Mouse (Mus musculus) bone marrow, adult 2 months (tissue): Measurements from ENCODE around the gene Atp6v1c2. TPM values are rescaled to one million over a fixed set of nuclear protein-coding genes. Genes with fewer than 3 reads are reported as not detected.

Experiments used
- H3K27ac ChIP-seq: fragments of 200-500 bp; 2 replicates; pipeline ENCODE4 v1.5.1; 2012; ENCODE audit warnings: low read depth, mild to moderate bottlenecking, control low read depth, inconsistent platforms, low read length; ENCODE audit not compliant: control insufficient read depth, poor library complexity, insufficient read depth
- H3K4me1 ChIP-seq: fragments of 200-500 bp; 2 replicates; pipeline ENCODE4 v1.6.1; 2011; ENCODE audit warnings: low read length; ENCODE audit not compliant: control insufficient read depth, insufficient read depth
- H3K4me3 ChIP-seq: fragments of 200-500 bp; replicated peaks from 2 replicates; pipeline ENCODE3; 2011; ENCODE audit warnings: mild to moderate bottlenecking, low read depth, low read length, control low read depth; ENCODE audit not compliant: control insufficient read depth
- CTCF ChIP-seq: fragments of 200-500 bp; IDR thresholded peaks from 2 replicates; pipeline ENCODE4 v1.5.1; 2011; ENCODE audit warnings: low read length, control low read depth; ENCODE audit not compliant: control insufficient read depth, insufficient read depth
- POLR2A ChIP-seq: fragments of 200-500 bp; IDR thresholded peaks from 2 replicates; pipeline ENCODE4 v1.6.1; 2011; ENCODE audit warnings: low read depth, mild to moderate bottlenecking, control low read depth, low read length, borderline replicate concordance; ENCODE audit not compliant: control insufficient read depth
- whole genome bisulfite sequencing: fragments of 180-500 bp; shearing (Covaris S2); methylation state at CpG from one replicate; pipeline ENCODE4 v1.1.7; 2018; 5-methylcytosine and 5-hydroxymethylcytosine counted together
- polyA plus RNA-seq: library from polyadenylated mRNA; stranded (reverse); fragments of >200 nt; gene quantifications from 2 replicates; pipeline ENCODE4 v1.2.4, GENCODE M21; 2011; ENCODE audit warnings: low replicate concordance; ENCODE audit not compliant: missing spikeins, insufficient read depth, insufficient read length

The Atp6v1c2 gene
- polyA plus RNA-seq, 1 experiment: 2.6 TPM

DNA sequence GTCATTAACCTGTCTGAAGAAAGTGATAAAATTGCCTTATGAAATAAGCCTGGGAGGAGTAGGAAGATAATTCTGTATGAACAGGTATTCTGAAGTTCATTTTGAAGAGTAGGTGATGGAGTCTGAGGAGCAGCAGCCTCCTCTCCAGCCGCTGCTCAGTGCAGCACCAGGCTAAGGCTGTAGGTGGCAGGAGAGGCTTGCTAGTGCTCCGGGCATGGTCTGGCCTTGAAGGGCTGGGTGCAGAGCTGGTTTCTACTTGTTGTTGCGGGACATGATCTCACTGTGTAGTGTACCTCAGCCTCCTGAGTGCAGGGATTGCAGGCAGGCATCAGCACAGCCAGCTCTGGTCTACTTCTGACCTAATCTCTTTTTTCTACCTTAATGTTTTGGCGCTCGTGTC lies 37.8 kb upstream of the Atp6v1c2 start:
- Histone ChIP-seq H3K4me1 (no peaks in the 10 kb centered on the region), H3K4me3 (no peak overlapping the region), H3K27ac (no peak overlapping the region)
- TF ChIP-seq CTCF: peak; percentile 61
- no peak for TF ChIP-seq POLR2A
- 61% methylated on average over 5 of the region's 5 CpGs for WGBS

DNA sequence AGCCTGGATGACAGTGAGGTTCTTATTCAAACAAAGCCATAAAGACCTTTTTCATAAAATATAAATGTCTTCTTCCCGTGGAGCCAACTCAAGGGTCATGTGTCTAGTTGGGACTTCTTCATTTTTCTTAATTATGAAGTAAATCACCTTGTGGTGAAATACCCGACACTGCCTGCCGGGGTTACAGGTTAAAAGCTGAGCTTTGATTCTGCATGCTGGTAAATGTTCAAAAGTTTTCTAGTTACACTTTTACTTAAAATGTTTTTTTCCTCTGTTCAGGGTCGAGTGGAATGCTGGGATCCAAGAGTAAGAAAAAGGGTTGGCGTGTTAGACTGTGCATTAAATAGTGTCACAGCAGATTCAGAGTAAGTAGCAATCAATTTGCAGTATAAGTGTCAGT lies 33.2 kb upstream of the Atp6v1c2 start:
- WGBS: 82% methylated on average over 5 of the region's 5 CpGs
- Histone ChIP-seq H3K4me1 (no peaks in the 10 kb centered on the region), H3K4me3 (no peak overlapping the region), H3K27ac (no peak overlapping the region)
- TF ChIP-seq CTCF (no peak), POLR2A (no peak)

DNA sequence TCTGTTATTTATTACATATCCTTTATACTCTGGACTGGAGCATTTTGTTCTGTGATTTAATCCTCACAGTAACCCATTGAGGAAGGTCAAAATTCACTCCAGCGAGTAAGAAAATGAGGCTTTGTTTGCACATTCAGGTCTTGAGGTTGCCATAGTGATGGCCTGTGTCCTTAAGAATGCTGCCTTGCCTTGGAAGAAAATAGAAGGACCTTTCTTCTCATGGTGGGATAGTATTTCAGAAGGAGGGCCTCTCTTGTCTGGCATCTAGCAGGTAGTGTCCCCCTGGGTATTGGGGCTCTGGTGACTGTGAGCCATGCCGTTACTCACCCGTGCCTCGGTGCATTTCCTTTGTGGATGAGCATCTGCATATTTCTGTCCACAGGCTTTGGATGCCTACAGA lies 31.5 kb upstream of the Atp6v1c2 start:
- Histone ChIP-seq H3K4me3 (no peak overlapping the region), H3K4me1 (no peaks in the 10 kb centered on the region), H3K27ac (no peak overlapping the region)
- 90% methylated on average over 4 of the region's 4 CpGs for WGBS
- TF ChIP-seq CTCF: no peak
- TF ChIP-seq POLR2A: no peak

DNA sequence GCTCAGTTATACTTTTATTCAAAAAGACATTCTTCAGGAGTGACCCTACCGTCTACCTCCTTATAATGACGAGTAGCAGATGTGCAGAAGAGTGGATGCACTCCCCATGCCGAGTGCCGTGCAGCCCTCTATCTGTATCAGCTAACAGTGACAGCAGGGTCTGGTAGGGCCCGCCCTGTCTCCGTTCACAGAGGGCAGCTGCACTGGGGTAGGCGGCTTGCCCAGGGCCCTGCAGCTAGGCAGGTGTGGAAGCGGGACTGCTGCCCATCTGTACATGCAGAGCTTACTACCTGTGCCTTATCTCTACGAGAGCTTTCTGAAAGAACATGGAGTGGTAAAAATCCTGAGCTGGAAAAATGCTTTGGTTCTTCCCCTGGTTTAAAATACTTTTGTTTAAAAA lies 30.9 kb upstream of the Atp6v1c2 start:
- H3K27ac ChIP-seq: no peak overlapping the region
- no peak overlapping the region for H3K4me3 ChIP-seq
- 82% methylated on average over 9 of the region's 9 CpGs for WGBS
- H3K4me1 ChIP-seq: no peaks in the 10 kb centered on the region
- TF ChIP-seq POLR2A (no peak), CTCF (no peak)

DNA sequence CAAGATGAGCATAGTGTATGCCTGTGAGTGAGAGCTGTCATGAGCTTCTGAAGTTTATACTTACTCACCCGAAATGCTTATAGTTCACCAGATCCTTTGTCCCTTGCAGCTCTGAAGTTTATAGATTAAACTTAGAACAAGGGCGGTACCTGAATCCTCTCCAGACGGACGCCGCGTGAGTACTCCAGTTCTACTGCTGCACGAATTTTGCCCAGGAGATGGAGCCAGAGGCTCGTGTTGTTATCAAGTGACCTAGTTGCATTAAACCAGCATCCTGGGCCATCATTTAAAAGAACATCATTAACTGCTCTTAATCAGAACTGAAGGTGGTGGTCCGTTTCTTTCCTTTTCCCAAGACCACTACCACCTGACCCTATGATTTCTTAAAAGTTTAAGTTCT lies 29.8 kb upstream of the Atp6v1c2 start:
- 80% methylated on average over 9 of the region's 9 CpGs for WGBS
- no peak overlapping the region for H3K4me3 ChIP-seq
- no peak overlapping the region for H3K27ac ChIP-seq
- no peaks in the 10 kb centered on the region for H3K4me1 ChIP-seq
- TF ChIP-seq POLR2A (no peak), CTCF (no peak)

DNA sequence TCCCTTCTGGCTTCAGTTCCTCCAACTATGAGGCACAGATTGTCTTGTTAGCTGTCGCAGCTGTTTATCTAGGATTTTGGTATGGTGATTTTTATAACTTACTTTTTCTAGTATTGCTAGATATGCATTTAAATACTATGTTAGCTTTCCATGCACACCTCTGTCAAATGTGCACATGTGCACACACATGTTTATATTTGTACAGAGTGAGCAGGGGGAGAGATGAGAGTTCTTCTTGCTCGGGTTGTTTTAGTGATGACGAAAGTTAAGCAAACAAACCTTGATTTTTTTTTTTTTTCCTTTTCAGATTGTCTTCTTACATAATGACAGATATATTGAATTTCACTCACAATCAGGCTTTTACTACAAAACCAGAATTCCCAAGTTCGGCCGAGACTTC lies 28.6 kb upstream of the Atp6v1c2 start:
- 90% methylated on average over 5 of the region's 5 CpGs for WGBS
- TF ChIP-seq POLR2A (no peak), CTCF (no peak)
- H3K4me3 ChIP-seq: no peak overlapping the region

DNA sequence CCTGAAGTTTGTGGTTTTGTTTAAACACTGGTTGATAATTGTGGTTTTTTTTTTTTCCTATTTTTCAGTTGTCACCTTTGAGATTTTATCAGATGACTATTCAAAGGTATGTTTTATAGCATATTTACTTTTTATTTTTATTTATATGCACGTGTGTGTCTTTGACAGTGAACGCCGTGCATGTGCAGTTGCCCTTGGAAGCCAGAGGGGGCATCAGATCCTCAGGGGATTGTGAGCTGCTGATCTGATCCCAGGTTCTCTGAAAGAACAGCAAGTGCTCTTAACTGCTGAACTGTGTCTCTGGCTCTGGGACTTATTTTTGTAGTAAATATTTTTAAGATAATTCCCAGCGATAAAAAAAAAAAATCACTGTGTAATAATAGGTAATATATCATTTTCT lies 27.7 kb upstream of the Atp6v1c2 start:
- TF ChIP-seq POLR2A (no peak), CTCF (peak; percentile 22; the same call in 1 of the 2 replicates)
- WGBS: 89% methylated on average over 4 of the region's 4 CpGs
- Histone ChIP-seq H3K4me1 (no peaks in the 10 kb centered on the region), H3K27ac (no peak overlapping the region), H3K4me3 (no peak overlapping the region)

More for the DNA sequence above, 28.6 kb upstream of the Atp6v1c2 start:
- H3K4me1 ChIP-seq: no peaks in the 10 kb centered on the region
- no peak overlapping the region for H3K27ac ChIP-seq

DNA sequence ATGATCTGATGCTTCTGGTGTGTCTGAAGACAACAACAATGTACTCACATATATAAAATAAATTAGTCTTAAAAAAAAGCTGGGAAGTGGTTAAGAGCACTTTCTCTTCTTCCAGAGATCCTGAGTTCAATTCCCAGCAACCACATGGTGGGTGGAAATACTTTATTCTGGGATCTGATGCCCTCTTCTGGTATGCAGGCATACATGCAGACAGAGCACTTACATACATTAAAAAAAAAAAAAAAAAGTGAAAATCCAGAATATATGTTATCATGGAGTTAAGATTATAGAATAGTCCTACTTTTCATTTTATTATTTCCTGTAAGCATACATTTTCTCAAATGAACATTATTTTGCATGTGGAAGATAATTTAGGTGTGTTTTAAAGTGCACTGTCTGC lies 20.9 kb upstream of the Atp6v1c2 start:
- H3K4me3 ChIP-seq: no peak overlapping the region
- H3K27ac ChIP-seq: no peak overlapping the region
- H3K4me1 ChIP-seq: no peaks in the 10 kb centered on the region; the same call in 1 of the 2 replicates
- TF ChIP-seq POLR2A (no peak), CTCF (no peak)
